Mouse (Mus musculus): ENCODE results near the gene Fam84b.
"Not testable (repeated sequence)": the region's sequence is repeated elsewhere in the genome, so short reads cannot be mapped to it uniquely, and the experiment has no call there.

Gene Fam84b

DNA sequence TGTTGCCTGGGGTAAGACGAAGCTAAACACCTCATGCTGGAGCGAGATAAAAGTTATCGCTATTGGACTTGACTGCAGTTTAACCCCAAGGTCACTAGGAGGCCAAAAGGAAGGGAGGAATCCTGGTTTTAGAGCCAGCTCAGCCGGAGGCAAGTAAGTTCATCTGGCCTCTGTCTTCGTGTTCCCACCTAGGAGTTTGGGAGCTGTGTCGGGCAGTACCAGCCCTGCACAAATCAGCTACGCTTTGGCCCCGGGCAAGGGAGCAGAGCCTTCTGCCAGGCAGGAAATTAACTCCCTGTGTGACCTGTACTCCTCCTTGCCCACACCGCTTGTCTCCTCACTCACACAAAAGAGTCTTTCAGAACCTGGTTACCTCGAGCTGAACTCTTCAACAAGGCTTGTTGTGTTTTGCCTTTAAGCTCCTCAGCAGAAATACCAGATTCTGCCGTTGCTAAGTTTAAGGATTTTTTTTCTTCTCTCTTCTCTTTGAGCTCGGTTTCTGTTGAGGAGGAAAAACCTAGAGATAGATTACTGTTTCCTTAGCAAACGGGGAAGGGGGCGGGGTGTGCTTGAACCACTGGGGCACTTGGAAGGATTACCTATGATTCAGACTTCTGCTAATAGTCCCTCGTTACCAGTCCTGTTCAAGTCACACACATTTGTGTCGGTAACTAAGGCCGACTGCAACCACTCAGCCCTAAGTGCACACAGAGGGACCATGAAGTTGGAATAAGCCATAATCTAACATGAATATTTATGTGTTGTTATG is at the start of gene Fam84b:
Gene Fam84b (minus strand): TSS at position 548 of the 769 bp plus-strand sequence.
- DNase-seq, result no peak

DNA sequence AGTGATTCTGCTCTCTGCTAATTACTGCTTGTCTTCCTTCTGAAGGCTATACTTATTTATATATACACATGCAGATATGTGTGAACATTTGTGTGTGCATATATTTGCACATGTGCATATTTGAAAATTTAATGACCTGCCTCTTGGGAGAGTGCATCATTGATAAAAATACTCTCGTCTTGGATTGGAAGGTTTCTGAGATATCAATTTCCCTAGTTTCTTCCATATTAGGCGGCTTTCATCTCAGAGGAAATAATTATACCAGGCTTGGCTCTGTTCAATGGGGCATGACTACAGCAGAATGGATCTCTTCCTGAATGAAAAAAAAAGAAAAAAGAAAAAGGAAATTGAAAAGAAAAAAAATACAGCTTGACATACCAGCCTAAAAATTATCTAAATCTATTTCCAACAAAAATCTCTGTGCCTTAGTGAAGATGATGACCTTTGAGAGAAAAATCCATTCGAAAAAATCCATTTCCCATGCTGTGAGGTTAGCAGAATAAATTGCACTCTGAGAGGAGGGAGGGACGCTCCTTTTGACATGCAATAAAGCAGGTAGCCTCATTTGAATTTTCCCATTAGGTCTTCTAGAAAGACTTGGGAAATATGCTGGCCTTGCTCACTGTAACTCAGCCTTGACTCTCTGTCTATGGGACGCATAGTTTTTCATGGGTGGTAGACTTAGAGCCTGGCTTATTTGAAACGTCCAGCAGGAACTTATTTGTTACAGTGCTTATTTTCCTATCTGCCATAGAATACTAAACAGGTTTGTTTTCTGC is 44.8 kb upstream of the Fam84b start:
- no peak for DNase-seq

DNA sequence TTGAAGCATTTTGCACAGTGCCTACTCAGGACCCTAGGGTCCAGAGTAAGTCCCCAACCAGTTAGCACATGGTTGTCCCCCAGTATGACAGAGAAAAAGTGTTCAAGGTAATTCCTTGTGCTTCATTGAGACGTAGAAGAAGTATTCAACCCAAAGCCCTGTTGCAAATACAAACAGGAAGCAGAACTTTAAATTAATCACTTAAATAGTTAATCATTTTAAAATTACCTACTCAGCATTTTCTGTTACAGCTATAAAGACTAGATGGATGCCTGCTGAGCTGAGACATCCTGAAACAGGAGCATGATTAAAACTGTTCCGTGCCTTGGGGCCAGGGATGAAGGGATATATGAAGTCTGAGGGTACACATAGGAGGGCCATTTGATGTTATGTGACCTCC is 42.5 kb upstream of the Fam84b start:
- no peak for DNase-seq

DNA sequence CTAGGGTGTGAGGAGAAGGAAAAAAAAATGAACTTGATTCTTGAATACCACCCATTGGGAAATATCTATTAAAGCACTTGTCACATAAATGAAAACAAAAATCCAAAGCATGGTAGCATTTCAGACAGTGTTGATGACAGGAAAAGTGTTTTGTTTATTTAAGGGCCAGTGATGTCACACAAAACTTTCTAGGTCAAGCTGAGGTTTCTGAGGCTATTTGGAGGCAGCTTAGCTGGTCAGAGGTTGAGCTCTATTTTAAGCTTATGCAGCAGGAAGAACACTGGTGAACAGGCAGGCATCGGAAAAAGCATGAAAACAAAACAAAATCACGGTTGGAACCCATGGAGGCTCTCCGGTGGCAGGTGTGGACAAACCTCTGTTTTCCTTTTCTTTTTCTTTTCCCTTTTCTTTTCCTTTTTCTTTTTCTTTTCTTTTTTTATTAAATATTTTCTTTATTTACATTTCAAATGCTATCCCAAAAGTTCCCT is 39.4 kb upstream of the Fam84b start:
- peak; percentile 9 for DNase-seq

DNA sequence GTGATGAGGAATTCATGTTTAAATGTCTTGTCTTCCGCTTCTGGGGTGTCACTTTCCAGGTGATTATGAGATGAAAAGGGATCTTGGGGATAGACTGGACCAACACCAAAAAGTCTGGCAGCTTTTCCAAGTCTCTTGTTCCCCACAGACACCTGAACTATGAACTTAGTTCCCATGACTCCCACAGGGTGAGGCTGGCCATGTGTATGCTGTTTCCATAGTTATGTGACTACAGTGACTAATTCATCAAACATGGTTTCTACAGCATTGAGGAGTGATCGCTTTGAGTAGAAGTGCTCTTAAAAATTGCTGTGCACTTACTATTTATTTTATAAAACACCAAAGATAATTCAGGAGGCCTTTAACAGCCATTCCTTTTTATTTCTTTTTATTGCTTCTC is 35.1 kb upstream of the Fam84b start:
- DNase-seq, result no peak

DNA sequence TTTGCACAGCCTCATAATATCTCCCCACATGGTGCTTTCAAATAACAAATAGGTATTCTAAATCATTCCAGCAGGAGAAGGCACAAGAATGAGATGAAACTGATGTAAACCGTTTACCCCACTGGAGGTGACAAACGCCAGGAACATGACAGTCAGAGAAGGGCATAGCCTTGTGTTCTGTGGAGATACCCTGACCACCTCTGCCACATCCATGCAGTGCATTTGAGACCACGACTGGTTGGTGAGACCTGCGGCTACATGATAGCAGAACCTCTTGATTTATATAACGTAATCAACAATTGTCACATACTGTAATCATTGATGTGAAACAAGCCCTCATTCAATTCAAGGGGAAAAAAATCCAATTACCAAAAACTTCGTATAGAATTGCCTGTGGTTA is 22.1 kb upstream of the Fam84b start:
- DNase-seq, result no peak

DNA sequence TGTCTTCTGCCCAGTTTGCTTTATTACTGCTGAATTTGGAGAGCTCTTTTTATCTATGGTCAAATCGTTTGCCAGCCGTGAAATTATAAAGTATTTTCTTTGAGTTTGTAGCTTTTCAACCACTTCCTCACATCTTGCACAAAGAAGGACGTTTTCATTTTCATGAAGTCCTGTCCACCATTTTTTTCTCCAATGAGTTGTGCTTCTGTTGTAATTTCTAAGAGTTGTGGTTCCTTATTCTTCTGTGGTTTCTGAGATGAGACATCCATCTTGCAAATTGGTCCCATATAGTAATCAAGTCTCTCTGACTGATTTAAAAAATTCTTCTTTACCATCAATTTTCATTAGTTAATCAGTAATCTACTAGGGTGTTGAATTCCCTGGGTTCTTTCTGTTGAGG is 8.8 kb upstream of the Fam84b start:
- no peak for DNase-seq

DNA sequence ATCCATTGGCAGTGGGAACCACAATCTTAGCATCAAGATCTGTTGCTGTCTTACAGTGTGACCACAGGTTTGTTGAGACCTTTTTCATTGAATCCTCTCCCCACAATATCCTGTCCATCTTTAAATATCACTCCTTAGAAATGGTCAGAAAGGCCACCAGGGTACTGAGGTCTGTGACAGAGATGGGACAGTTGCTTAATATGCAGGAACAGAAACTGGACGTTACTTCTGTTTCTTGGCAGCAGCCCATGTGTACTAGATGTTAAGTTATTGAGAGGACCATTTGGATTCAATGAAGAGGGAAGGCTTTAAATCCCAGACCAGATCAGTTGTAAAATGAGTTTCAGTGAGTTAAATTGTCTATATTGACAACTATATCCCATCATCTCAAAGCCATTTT is 1.5 kb upstream of the Fam84b start:
- no peak for DNase-seq

DNA sequence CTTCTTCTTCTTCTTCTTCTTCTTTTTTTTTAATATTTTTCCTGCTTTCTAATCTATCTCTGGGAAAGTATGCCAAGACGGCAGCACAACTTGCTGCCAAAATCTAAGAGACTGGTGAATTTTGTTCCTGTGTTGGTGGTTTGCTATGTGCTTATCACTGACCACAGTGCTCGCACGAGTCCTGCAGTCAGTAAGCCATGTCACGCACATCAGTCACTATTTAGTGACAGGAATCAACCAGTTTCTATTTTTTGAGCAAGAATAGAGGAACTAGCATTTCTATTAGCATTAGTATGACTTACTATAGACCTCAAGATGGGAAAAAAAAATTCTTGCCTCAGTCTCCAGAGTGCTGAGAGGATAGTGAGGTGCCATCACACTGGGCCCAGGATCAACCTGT is 573 bp upstream of the Fam84b start:
- DNase-seq, result no peak

DNA sequence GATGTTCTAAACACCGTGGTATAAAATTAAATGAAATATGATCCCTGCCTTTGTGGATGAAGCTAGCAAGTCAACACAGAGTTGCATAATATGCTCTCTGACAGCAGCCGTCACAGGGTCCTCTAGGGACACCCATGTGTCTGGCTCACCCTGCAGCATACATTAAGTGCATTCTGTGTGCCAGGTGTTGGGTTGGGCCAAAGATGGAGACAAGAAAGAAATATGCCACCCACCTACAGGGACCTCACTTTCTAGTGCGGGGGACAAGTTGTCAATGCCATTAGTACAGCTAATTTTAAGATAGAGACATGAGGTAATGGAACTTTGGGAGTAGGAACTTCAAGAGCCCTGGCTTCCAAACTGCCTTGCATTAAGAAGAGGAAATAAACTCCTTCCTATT is 4.9 kb downstream of the Fam84b start:
- DNase-seq, result no peak

DNA sequence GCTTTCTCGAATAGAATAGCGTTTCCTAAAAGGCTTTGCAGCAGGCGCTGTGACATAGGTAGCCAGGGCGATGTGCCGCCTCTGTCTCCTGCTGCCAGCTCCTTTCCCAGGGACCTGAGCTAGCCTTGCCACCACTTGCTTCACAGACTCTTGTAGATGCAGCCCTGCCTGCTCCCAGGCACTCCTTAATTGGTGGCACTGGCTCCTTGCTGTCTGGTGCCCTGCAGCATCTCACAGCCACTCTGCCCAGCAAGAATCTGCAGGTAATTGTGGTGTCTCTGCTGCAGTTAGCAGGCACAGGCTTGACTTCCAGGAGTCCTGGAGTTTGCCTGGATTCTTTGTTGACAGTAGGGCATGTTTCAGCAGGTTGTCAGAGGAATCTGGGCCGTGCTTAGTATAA is 7.3 kb downstream of the Fam84b start:
- no peak for DNase-seq

DNA sequence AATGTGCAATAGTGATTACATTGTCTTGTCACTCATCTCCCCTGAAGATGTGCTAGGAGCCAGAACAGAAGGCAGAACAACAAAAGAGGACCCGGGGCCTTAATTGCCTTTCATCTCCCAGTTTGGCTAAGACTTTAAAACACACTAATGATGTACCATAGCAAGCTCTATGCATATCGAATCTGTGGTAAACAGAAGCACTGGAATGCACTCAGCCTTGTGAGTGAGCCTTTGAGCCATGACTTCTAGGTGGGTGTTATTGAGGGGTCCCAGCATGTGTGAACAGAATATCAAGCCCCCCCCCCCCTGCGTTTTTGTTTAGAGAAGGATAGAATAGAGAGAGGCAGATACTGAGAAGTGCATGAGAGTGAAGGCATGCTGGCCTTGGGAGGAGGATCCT is 7.7 kb downstream of the Fam84b start:
- no peak for DNase-seq

DNA sequence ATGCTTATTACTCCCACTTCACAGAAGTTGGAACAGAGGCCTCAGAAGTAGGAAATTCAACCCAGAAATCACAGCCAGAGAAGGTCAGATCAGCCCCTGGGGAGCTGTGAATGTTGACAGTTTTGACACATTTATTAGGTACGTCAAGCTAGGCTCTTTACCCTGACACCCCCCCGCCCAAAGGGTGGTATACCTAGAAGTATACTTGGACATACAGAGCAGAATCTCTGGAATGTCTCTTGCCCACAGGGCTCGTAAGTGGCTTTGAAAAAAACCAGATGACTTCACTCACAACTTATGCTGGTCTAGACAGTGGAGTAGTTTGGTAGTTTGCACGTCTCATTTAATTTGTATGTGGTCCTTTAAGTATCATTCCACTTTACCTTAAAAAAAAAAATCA is 11.8 kb downstream of the Fam84b start:
- no peak for DNase-seq

DNA sequence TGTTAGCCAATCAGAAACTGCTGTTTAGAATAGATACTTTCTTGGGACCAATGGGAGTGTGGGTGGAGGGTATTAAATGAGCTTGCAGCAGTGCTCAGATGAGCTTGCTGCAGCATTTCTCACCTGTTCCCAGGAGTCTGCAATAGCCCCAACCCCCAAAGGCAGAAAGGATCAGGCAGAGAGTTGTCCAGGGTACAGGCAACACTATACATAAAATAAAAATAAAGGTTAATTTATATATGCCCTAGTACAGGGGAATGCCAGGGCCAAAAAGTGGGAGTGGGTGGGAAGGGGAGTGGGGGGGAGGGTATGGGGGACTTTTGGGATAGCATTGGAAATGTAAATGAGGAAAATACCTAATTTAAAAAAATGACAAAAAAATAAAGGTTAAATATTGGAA is 12.3 kb downstream of the Fam84b start:
- DNase-seq, result not testable (repeated sequence)

DNA sequence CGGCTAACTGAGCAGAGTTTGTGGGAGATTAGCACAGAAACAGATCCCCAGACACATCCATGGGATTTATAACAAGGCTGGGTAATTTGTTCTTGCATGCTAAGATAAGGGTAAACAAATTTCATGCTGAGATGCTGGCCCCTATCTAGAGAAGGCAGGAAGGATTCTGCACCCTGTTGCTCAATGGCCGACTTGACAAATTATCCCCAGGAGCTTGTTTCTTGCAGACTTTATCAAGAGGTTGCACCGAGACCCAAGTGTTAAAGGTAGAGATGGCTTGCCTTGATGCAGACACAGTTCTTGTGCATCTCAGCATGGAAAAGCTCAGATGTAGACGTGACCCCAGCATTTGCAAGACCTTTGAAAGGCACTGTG is 13.3 kb downstream of the Fam84b start:
- DNase-seq, result no peak

DNA sequence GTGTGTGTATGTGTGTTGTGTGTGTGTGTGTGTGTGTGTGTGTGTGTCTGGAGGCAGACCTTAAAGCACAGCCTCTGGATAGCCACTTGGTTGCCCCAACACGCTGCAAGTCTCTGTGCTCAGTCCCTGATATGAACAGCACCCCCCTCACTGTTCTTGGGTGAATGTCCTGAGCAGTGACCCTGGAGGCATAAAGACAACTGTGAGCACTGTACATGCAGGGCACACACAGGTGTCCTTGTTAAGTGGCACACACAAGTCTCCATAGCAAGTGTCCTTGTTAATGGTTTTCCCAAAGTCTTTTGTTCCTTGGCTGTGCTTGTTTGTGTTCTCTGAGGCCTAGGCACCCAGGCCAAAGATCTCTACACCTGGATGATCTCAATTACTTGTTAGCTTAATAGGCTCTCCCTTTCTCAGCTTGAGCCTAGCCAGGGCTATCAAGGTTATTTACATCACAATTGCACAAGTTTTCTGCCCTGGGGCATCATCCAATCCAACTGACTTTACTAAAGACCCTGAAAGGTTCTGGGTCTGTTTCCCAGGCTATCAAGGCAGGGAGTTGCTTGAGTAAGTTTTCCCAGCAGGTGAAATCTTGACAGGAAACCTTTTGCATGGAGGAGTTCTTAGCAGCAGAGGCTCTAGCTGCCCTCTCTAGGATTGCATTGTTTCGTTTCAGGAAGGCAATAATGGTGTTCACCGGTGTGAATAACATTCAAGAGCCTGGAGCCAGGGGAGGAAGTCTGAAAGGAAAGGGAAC is 13.9 kb downstream of the Fam84b start:
- DNase-seq, result no peak

DNA sequence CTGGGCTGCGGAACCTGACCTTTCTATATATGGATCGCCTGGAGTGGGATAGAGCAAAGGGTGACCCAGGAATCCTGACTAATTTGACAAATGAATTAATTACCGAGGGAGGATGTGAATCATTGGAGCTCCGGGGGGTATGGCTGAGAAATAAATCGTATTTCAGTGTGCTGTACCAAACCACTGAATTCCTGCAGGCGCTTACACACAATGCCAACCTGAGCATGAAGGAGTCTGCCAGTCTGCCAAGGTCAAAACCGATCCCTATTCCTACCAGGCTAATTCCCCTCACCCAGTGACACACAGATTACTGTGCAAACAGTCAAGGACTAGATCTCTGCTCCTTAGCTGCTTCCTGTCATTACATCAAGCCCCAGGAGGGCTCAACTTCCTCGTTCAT is 15.4 kb downstream of the Fam84b start:
- peak; percentile 50 for DNase-seq

DNA sequence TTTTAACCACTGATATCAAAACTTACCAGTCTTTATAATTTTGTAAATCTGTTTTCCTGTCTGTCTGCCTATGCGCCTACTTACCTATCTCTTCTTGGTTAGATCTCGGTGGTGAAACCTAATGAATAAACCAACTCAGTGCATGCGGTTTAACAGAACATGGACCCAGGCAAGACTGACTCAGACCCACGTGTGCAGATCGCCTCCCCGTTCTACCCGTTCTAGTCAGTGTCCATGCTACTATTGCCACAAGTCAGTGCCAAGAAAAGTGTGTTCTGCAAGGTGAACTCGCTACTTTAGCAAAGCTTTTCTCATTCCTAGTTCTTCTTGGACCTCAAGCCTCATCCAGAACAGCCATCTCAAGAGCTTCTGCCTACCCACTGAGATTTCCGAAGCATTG is 15.9 kb downstream of the Fam84b start:
- DNase-seq, result no peak

DNA sequence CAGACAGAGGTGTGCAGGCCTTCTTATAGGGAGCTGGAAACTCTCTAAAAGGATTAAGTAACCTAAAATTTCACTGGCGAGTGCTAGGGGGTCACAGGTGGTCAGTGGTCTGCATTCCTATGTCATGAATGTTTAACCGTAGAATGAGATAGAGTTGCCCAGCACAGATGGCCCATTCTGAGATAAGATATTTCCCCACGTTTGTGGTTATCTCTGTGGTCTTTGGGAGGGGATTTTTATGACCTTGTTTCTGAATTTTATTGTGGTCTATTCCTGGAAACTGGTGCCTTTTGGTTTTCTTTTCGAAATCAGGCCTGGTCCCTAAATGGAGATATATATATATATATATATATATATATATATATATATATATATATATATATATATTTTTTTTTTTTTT is 17.3 kb downstream of the Fam84b start:
- DNase-seq, result no peak

DNA sequence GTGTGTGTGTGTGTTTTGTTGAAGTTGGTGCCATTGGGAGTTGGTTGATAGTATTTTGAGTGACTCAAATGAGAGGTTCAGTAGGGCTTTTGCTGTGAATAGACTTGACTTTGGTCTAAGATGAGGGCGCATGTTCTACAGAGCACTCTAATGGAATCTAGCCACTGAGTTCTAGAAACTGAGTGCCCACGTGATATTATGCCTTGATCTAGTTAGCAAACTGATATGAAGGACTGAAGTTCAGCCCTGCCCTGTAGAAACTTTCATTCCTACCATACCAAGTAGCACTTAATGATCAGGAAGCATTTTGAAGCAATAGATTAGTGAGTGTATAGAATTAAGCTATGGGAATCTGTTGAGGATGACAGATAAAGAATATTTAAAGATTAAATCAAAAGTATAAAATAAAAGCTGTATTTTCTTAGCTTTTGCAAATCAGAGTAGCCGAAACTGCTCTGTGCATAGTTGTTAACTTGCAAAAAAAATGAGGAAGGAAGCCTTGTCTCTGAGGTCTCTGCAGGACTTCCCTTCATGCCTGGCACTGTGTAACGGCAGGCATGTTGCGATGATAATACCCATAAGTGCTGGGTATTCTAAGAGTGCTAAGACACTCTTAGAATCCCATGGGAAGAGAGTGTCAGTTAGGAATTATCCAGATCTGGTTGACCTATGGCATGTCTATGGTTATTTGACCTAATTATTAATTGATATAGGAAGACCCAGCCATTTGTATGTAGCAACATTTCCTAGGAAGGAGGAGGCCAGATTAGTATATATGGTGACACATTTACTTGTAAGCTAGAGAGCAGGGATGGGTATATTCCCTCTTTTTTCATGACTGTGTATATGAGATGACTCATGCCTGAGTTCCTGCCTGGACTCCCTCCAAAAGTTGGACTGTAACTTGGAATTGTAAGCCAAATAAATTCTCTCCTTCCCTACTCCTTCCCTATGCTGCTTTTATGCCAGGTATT is 18.7 kb downstream of the Fam84b start:
- DNase-seq, result no peak

DNA sequence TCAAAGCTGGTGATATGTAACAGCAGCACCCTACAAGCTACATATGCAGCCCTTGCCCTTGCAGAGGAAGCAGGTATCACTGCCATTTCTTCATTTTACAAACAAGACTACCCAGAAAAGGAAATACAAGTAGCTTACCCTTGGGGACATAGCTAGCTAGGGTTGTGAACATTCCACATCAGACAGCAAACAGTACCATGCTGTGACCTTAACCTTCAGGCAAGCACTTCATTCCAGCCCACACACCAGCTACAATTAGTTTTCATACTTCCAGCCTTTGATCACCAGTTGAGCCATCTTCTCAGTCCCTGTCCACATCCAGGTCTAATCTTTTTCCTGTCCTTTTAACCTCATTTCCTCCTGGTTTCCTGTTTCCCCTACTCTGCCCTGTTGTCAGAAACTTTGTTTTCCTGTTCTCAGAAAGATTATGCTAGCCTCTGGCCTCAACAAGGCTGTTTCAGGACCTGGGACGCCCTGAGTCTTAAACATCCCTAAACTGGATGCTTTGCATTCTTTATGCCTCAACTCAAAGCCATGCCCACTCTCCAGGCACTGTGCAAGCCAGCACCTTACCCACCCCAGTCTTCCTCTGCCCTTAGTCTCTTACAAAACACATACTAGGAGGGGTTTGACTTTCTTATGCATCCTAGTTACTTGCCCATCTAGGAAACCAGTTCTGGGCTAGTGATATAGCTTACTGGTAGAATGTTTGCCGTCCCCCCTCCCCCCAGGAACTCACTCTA is 19.9 kb downstream of the Fam84b start:
- no peak for DNase-seq

DNA sequence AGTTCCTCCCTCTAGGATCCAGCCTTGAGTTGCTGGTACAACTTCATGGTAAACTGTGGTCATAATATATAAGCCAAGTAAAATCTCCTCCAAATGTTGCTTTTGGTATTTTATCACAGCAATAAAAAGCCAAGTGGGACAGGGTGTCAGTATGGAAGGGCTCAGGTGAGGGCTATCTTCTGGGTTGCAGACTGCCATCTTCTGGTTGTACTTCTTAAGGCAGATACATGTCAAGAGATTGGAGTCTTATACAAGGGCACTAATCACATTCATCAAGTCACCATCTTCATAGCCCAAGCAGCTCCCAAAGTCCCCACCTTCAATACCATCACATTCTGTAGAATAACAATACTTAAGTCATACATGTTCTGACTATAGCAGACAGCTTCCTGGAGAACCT is 21.0 kb downstream of the Fam84b start:
- no peak for DNase-seq

Data from kidney, adult 11 months (tissue).